Mouse (Mus musculus): Measurements from ENCODE around the gene Asz1. TPM values are rescaled to one million over a fixed set of nuclear protein-coding genes. Genes with fewer than 3 reads are reported as not detected.

Gene Asz1
- not detected for total RNA-seq (2022)

DNA sequence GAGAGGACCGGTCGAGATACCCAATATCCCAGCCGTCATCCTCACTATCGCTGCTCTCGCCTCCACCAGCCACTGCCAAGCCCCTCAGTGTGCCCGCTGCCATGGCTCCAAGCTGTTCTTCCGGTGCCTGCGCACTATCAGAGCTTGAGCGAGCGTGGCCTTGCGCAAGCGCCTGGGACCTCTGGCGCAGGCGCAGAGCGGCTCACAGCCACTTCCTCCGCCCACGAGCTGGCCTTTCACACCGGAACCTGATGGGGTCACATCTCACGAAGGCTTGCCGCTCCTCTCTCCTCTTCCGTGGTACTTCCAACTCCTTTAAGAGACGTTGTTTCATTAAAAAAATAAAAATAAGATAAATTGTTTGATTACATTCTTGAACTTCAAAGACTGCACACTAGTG is at the start of gene Asz1:
Gene Asz1 (minus strand): TSS at position 128 of the 400 bp plus-strand sequence.
- DNase-seq (ENCODE audit: low spot score in 2 of 2), result no peak

GRCm38 (mm10) chr6:18153031-18153430 is 44.2 kb upstream of the Asz1 start:
- DNase-seq (ENCODE audit: low spot score in 2 of 2), result no peak

GRCm38 (mm10) chr6:18135246-18135645 is 26.4 kb upstream of the Asz1 start:
- DNase-seq (ENCODE audit: low spot score in 2 of 2), result no peak

DNA sequence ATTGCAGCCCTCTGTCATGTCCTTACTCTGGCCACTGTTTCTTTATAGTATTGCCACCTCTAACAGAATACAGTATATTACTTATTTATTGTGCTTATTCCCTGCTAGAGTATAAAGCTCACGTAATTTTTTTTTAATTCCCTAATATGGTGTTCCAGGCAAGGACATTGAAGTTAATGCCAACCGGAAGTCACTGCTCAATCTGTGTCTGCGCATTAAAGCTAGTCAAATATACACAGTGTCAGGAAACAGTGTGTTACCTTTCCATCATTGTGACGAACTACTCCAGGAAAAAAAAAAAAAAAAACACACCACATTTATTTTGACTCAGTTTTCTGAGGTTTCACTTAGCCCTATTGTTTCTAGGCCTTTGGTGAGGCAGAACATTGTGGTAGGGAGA is 19.2 kb upstream of the Asz1 start:
- no peak for DNase-seq (ENCODE audit: low spot score in 2 of 2)

- no peak for DNase-seq (ENCODE audit: low spot score in 2 of 2)
Measured at GRCm38 (mm10) chr6:18127206-18127983, 18.5 kb upstream of the Asz1 start.

DNA sequence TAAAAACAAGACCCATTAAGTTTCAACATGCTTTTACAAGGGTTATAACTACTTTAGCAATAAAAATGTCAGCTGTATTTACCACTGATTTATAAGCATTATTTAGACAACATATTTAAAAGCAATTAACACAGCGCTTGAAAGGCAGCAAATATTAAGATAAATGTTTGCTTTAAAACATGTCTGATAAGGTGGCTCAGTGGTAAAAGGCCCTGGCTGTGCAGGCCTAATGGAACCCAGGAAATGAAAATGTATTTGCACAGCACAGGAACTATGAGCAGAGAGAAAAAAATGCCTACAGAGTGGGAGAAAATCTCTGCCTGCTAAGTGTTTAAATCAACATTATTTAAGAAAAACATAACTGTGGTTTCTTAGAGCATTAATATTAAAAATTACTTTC is 12.0 kb downstream of the Asz1 start:
- no peak for DNase-seq (ENCODE audit: low spot score in 2 of 2)

GRCm38 (mm10) chr6:18089098-18089497 is 19.8 kb downstream of the Asz1 start:
- no peak for DNase-seq (ENCODE audit: low spot score in 2 of 2)

DNA sequence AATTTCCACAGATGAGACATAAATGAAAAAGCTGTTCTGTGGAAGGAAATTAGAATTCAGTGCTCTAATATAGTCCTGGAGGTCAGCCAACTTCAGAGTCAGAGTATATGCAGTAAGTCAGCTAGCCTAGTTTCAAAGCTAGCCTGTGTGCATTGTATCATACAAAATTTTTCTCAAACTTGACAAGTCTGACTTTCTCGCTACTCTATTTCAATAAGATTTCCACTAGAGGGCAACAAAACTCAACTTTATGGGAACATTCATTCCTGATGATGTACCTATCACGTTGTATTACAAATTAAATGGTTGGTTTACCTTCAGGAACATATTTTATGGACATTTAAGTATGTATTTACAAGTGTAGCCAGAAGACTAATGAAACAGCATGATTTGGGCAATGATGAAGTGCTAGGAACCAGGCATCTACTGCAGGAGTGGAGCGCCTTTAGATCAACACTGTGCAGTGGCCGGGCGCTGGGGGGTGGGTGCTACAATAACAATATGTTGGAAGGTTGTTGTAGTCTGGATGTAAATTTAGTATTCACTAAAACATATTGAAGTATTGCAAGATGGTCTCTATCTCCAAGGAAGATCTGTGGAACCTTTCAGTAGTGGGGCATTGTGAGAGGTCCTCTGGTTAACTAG is 21.6 kb downstream of the Asz1 start:
- no peak for DNase-seq (ENCODE audit: low spot score in 2 of 2)

GRCm38 (mm10) chr6:18078615-18079014 is 30.2 kb downstream of the Asz1 start:
- DNase-seq (ENCODE audit: low spot score in 2 of 2), result no peak

GRCm38 (mm10) chr6:18076986-18077385 is 31.9 kb downstream of the Asz1 start:
- DNase-seq (ENCODE audit: low spot score in 2 of 2), result no peak

DNA sequence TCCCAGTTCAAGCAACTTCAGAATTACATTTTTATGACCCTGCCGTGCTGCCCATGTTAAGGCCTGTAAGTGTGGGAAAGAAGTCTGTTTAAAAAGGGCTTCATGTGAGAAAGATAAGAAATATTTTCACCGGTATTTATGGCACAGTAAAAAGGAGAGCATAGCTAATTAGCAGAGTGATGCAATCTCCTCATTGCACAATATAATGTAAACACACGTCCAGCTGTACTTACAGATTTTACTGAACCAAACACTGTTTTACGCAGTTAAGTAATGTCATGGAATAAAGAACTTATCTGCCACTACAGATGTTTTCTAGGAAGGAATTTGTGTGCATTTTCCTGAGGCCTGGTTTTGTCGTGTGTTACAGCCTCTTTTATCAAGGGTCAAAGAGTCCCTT is 32.3 kb downstream of the Asz1 start:
- DNase-seq (ENCODE audit: low spot score in 2 of 2), result no peak

DNA sequence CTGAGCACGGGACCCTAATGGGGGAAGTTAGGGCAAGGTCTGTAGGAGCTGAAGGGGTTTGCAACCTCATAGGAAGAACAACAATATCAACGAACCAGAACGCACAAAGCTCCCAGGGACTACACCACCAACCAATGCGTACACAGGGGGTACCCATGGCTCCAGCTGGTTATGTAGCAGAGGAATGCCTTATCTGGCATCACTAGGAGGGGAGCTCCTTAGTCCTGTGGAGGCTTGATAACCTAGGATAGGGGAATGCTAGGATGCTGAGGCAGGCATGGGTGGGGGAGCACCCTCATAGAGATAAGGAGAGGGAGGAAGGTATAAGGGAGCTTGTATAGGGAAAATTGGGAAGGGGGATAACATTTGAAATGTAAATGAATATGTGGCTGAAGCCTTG is 51.0 kb downstream of the Asz1 start:
- no peak for DNase-seq (ENCODE audit: low spot score in 2 of 2)

DNA sequence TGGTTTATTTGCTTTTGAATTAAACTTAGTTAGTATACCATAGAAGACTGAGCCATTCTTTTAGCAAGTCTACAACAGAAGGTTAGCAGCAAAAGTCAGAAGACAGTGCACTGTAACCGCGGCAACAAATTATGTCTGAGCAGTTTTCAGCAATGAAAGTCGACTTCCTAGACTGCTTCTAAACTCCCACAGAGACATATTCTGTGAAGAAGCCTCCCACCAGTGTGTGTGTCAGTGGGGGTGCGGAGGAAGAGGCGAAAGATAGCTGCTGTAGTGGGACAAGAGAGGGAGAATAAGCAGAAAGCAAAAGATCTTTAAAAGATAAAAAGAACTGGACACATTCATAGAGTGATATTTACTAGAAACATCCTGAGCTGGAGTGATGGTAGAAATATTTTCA is 57.2 kb downstream of the Asz1 start:
- no peak for DNase-seq (ENCODE audit: low spot score in 2 of 2)

- DNase-seq (ENCODE audit: low spot score in 2 of 2), result no peak
Measured at GRCm38 (mm10) chr6:18044299-18044698, 64.6 kb downstream of the Asz1 start.

GRCm38 (mm10) chr6:18043172-18043571 is 65.7 kb downstream of the Asz1 start:
- no peak for DNase-seq (ENCODE audit: low spot score in 2 of 2)

- no peak for DNase-seq (ENCODE audit: low spot score in 2 of 2)
Measured at GRCm38 (mm10) chr6:18032271-18032670, 76.6 kb downstream of the Asz1 start.

DNA sequence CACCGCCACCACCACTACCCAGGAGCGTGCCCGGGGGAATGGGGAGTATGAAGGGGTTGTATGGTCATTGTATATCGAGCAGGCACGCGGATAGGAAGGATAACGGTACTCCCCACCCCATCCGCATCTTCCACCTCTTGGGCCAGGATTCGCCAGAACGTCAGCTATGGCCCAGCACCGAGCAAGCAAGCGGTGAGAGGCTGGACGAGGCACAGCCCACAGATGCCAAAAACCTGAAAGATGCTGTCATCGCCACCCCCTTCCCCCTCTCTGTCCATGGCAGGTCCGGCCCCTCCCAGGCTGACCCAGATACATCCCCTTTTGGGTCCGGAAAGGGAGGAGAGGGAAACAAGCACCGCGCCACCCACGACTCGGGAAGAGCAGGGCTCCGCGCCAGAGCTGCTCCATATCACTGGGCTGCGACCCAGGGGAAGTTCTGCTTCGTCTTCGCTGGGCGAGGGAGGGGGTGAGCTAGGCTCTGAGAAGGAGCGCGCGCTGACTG is 77.3 kb downstream of the Asz1 start:
- no peak for DNase-seq (ENCODE audit: low spot score in 2 of 2)

DNA sequence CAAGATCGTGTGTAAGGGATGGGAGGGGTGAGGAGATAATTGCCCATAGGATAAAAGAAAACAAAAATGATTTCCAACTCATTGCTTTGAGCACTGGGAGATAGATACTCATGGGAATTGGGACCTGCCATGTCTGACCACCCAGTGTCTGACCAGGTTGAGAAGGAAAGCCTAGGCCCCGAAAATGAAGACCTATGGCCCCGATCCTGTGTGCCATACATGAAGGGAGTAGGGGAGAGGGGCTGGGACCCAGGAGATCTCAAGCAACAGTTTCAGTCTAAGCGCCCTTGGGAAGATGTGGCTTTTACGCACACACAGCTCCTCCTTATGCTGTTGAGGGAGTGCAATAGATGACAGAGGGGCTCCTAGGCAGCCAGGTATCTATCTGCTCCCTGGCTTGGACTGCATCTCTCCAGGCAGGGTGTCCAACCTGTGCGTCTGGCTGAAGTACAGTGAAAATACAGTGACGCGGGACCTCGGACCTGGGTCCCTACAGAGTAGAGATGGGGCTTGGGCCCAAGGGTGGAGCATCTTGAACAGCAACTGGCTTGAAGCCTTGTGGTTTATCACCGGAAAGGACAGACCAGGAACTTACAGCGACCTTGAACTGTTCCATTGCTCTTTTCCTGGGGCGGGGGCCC is 77.9 kb downstream of the Asz1 start:
- DNase-seq (ENCODE audit: low spot score in 2 of 2), result no peak

GRCm38 (mm10) chr6:18029746-18030656 is 78.9 kb downstream of the Asz1 start, which contains the start of gene Wnt2:
Gene Wnt2, minus strand, starts transcription at chr6:18030585.
- DNase-seq (ENCODE audit: low spot score in 2 of 2), result no peak

DNA sequence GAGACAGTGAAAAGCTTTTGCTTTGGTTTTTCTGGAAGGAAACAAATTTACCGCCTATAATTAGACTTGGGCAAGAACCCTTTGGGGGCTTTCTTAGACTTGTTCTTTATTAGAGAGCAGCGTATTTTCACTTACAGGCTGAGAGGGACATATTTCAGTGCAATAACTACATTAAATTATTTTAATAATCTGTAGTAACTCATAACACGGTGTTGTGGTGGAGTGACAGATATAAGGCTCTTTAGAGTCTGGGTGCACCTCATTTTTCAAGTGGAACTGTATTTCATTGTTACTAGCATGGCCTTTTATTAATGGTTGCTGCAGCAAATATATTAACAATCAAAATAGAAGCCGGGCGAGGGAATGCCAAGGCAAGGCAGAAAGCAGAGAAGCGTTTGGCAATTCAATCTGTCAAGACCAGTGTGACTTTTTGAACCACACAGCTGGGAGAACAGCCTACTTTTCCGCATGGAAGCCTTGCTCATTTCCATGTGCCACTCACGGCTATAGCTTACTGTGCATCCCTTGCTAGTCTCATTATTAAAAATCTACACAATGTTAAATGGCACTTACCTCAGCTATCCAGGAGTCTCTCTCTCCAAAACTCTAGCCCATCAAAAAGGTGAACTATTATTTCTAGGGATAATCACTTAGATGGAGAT is 84.6 kb downstream of the Asz1 start:
- no peak for DNase-seq (ENCODE audit: low spot score in 2 of 2)

DNA sequence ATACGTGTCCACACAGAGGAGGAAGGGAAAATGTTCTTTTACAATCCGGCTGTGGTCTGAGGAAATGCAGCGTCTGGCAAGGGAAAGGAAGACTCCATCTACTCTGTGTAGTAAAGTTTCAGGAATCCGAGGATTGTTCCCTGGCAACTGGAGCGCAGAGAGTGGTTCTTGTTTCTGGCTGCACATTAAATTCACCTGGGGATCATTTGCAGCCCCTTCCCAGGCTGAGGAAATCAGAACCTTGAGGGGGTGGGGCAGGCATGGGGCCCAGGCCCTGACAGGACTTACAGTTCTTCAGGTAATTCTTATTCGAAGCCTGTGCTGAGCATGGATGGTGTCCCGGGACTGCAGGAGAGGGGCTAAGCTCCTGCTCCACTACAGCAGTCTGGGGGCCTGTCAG is 95.5 kb downstream of the Asz1 start:
- DNase-seq (ENCODE audit: low spot score in 2 of 2), result no peak
